Mouse (Mus musculus) limb, embryonic 14.5 days (tissue): ENCODE measurements around the gene Arhgef7. TPM values are rescaled to one million over a fixed set of nuclear protein-coding genes. Genes with fewer than 3 reads are reported as not detected.

Experiments used
- ATAC-seq: fragments of 200-750 bp; cut with Nextera tagmentation; 2 replicates; pipeline ENCODE4 v1.8.0; 2017; ENCODE audit warnings: low read depth, moderate number of reproducible peaks, moderate TSS enrichment; ENCODE audit not compliant: low FRiP score
- DNase-seq: peaks from one replicate; pipeline ENCODE4 v3.0.0-alpha.2; 2015; ENCODE audit warnings: low spot score
- H3K27ac ChIP-seq: fragments of 300-500 bp; sonication (generic); replicated peaks from 2 replicates; pipeline ENCODE4 v1.5.1; 2014; ENCODE audit warnings: low read depth, mild to moderate bottlenecking, low read length, moderate library complexity, mixed read lengths
- H3K27me3 ChIP-seq: fragments of 300-500 bp; sonication (generic); 2 replicates; pipeline ENCODE4 v1.6.1; 2014; ENCODE audit warnings: low read length, mixed read lengths; ENCODE audit not compliant: control insufficient read depth, insufficient read depth
- H3K36me3 ChIP-seq: fragments of 300-500 bp; sonication (generic); 2 replicates; pipeline ENCODE4 v1.6.1; 2014; ENCODE audit warnings: mild to moderate bottlenecking, low read length, moderate library complexity, mixed read lengths; ENCODE audit not compliant: control insufficient read depth, insufficient read depth
- H3K4me1 ChIP-seq: fragments of 300-500 bp; sonication (generic); 2 replicates; pipeline ENCODE4 v1.6.1; 2014; ENCODE audit warnings: antibody characterized with exemption, low read length, mixed read lengths; ENCODE audit not compliant: control insufficient read depth, insufficient read depth
- H3K4me2 ChIP-seq: fragments of 300-500 bp; sonication (generic); replicated peaks from 2 replicates; pipeline ENCODE4 v1.6.1; 2014; ENCODE audit warnings: low read depth, mild to moderate bottlenecking, low read length, moderate library complexity; ENCODE audit not compliant: severe bottlenecking
- H3K4me3 ChIP-seq: fragments of 300-500 bp; sonication (generic); replicated peaks from 2 replicates; pipeline ENCODE4 v1.5.1; 2014; ENCODE audit warnings: low read length
- H3K9ac ChIP-seq: fragments of 300-500 bp; sonication (generic); 2 replicates; pipeline ENCODE4 v1.6.1; 2014; ENCODE audit warnings: mild to moderate bottlenecking, low read depth, low read length, moderate library complexity; ENCODE audit not compliant: severe bottlenecking
- H3K9me3 ChIP-seq: fragments of 300-500 bp; sonication (generic); 2 replicates; pipeline ENCODE4 v1.6.1; 2016; ENCODE audit warnings: low read length; ENCODE audit not compliant: control insufficient read depth
- POLR2A ChIP-seq: fragments of 200-500 bp; IDR thresholded peaks from 2 replicates; pipeline ENCODE4 v1.8.0; 2012; ENCODE audit warnings: inconsistent platforms, mild to moderate bottlenecking, moderate library complexity, borderline replicate concordance; ENCODE audit not compliant: insufficient read depth, insufficient read length; ENCODE audit errors: extremely low read depth
- WGBS: fragments of 180-500 bp; shearing (Covaris S2); extraction: QIAGEN DNeasy Blood & Tissue Kit; methylation state at CpG from one replicate; pipeline ENCODE4 v1.1.7; 2014; 5-methylcytosine and 5-hydroxymethylcytosine counted together
- polyA plus RNA-seq, 2 experiments: library from polyadenylated mRNA; depleted of rRNA in 1 of 2; stranded (reverse) in 1 of 2; unstranded in 1 of 2; fragments of >200 nt; fragmentation: Nextera tagmentation in 1 of 2; extraction: Ambion mirVana in 1 of 2; gene quantifications; 2 replicates each; pipeline versions ENCODE4 v1.2.1 to v1.2.3; 2012 to 2014

Gene Arhgef7
- polyA plus RNA-seq, 2 experiments: 52.6 to 54.4 TPM

DNA sequence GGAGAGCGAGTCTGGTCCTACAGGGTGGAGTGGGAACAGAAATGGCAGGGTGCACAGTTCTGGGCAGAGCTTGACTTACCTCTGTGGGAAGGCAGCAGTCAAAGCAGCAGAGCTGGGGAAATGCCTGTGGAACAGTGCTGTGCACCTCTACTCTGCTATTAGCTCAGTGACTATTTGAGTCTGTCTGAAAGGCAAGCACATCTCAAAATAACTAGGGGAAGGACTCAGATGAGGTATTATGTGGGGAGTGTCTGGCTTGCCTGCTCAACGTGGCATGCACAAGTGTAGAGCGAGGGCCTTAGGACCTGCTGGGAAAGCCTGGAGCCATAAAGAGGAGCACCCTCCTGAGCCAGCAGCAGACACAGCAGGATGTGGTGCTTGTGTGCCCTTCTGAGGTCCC, 79.8 kb downstream of the Arhgef7 start:
- no peak for TF ChIP-seq POLR2A
- 83% methylated on average over 3 of the region's 3 CpGs for WGBS
- no peak overlapping the region for H3K4me3 ChIP-seq
- H3K27ac ChIP-seq: no peak overlapping the region
- no peaks in the 10 kb centered on the region for H3K4me1 ChIP-seq
- H3K27me3 ChIP-seq: no peaks in the 10 kb centered on the region
- DNase-seq (no peak), ATAC-seq (no peak)
- no peak overlapping the region for H3K9ac ChIP-seq
- H3K36me3 ChIP-seq: peaks cover 85% of the 10 kb centered on the region
- H3K4me2 ChIP-seq: no peak overlapping the region
- H3K9me3 ChIP-seq: no peaks in the 10 kb centered on the region

DNA sequence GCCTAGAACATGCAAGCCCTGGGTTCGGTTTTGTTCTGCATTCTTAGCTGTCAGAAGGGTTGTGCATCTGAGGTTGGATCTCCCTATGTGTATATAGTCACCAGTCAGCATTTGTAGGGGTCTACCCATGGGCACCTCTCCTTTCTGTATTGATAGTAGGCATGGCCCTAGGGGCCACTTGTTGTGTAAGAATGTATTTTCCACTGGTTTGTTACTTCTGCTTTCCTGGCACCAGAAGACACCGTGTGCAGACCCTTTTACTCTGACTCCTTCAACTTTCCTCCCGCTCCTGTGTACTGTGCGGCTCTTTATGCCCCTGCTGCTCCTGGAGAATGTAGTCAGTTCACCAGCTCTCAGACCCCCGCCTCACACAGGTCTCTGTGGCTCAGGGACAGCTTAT, 80.5 kb downstream of the Arhgef7 start:
- no peaks in the 10 kb centered on the region for H3K9me3 ChIP-seq
- 92% methylated on average over 5 of the region's 5 CpGs for WGBS
- H3K4me3 ChIP-seq: no peak overlapping the region
- no peak for TF ChIP-seq POLR2A
- no peak overlapping the region for H3K4me2 ChIP-seq
- H3K4me1 ChIP-seq: no peaks in the 10 kb centered on the region
- H3K36me3 ChIP-seq: peaks cover 90% of the 10 kb centered on the region
- ATAC-seq (no peak), DNase-seq (no peak)
- H3K27ac ChIP-seq: no peak overlapping the region
- no peak overlapping the region for H3K9ac ChIP-seq
- no peaks in the 10 kb centered on the region for H3K27me3 ChIP-seq

DNA sequence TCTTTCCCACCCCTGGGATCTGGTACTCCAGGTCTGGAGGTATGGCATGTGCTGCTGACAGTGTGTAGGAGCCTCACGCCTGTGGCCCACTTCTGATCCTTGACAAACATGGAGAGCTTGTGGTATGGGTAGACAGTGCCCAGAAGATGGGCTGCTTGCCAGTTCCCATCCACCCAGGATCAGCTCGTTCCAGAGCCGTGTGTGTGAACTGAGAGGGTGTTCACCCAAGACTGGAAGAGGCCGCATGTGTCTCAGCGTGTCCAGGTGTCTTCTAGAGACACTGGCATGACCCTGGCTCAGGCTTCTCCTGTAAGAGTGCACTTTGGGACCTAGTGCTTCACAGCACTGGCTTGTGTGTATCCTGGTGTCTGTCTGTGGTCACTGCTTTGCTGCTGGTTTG, 82.9 kb downstream of the Arhgef7 start:
- no peak for ATAC-seq
- no peaks in the 10 kb centered on the region for H3K27me3 ChIP-seq
- 89% methylated on average over 5 of the region's 5 CpGs for WGBS

DNA sequence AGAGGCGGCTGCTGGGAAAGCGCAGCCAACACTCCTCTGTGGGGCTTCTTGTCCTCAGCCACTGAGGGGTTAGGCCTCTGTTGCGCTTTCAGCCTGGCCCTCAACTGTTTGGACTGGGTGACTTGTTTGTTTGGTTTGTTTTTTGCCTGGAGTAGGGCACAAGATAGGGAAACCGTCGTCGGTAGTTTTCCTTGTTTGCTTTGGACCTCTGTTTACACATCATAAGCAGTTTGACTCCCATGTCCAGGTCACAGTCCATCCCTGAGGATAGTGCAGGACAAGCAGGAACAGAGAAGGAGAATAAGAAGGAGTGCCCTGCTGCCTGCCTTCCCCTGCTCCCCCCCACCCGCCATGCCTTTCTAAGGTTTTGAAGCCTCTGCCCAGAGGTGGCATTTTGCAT, 86.3 kb downstream of the Arhgef7 start:
- Histone ChIP-seq H3K27ac (no peak overlapping the region), H3K4me2 (no peak overlapping the region), H3K36me3 (peaks cover 91% of the 10 kb centered on the region), H3K9ac (no peak overlapping the region), H3K4me1 (no peaks in the 10 kb centered on the region), H3K4me3 (no peak overlapping the region), H3K9me3 (no peaks in the 10 kb centered on the region), H3K27me3 (no peaks in the 10 kb centered on the region)
- ATAC-seq: no peak
- no peak for DNase-seq
- WGBS: 83% methylated on average over 7 of the region's 7 CpGs
- no peak for TF ChIP-seq POLR2A

More for the DNA sequence above, 82.9 kb downstream of the Arhgef7 start:
- DNase-seq: no peak
- H3K27ac ChIP-seq: no peak overlapping the region
- H3K4me3 ChIP-seq: no peak overlapping the region
- H3K9me3 ChIP-seq: no peaks in the 10 kb centered on the region
- no peaks in the 10 kb centered on the region for H3K4me1 ChIP-seq
- H3K4me2 ChIP-seq: no peak overlapping the region
- TF ChIP-seq POLR2A: no peak
- H3K36me3 ChIP-seq: peaks cover 92% of the 10 kb centered on the region
- no peak overlapping the region for H3K9ac ChIP-seq

DNA sequence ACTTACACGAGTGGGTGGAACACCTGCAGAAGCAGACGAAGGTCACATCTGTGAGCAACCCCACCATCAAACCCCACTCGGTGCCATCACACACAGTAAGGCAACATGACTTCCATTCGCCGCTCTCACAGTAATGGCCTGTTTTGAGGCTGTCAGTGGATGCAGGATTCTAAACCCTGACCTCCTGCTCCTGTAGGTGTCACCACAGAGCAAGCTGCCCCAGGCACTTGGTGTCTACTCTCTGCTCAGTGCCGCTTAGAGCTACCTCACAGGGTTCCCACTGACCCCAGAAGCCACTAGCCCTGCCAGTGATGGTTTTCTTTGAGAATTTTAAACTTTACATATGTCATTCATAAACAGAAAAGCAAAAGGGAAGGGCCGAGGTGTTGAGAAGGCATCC, 87.7 kb downstream of the Arhgef7 start:
- H3K9me3 ChIP-seq: no peaks in the 10 kb centered on the region
- WGBS: 75% methylated on average over 7 of the region's 7 CpGs
- no peak for TF ChIP-seq POLR2A
- ATAC-seq (no peak), DNase-seq (no peak)
- peaks cover 91% of the 10 kb centered on the region for H3K36me3 ChIP-seq
- no peak overlapping the region for H3K4me3 ChIP-seq
- no peaks in the 10 kb centered on the region for H3K27me3 ChIP-seq
- no peak overlapping the region for H3K27ac ChIP-seq
- H3K4me1 ChIP-seq: no peaks in the 10 kb centered on the region
- no peak overlapping the region for H3K9ac ChIP-seq
- no peak overlapping the region for H3K4me2 ChIP-seq

DNA sequence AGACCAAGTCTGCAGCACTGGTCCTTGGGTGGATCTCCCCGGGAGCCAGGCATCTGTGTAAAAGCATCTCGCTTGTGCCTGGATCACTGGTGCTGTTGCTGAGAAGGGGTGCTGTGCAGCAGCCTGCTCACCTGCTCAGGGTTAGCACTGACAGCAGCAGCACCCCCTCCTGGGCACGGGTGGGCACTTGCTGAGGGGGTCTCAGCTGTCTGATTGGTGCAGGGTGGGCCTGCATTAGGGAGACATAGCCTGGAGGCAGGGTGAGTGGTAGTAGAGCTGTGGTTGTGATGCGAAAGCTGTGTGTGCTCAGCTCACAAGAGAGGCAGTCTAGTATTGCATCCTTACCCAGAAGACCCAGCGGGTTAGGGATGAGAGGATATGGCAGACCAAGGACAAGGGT, 92.6 kb downstream of the Arhgef7 start:
- Histone ChIP-seq H3K27ac (no peak overlapping the region), H3K9ac (no peak overlapping the region), H3K9me3 (no peaks in the 10 kb centered on the region), H3K36me3 (peaks cover 92% of the 10 kb centered on the region), H3K4me2 (no peak overlapping the region), H3K27me3 (no peaks in the 10 kb centered on the region), H3K4me1 (no peaks in the 10 kb centered on the region), H3K4me3 (no peak overlapping the region)
- TF ChIP-seq POLR2A: no peak
- DNase-seq (no peak), ATAC-seq (no peak)
- WGBS: 83% methylated on average over 5 of the region's 5 CpGs
